Mouse (Mus musculus): ENCODE results near the gene Xaf1.

Gene Xaf1

GRCm38 (mm10) chr11:72301334-72301733 is at the start of gene Xaf1:
Gene Xaf1 (plus strand): TSS chr11:72301629.
- DNase-seq (ENCODE audit: low spot score in 2 of 2), result no peak

- no peak for DNase-seq (ENCODE audit: low spot score in 2 of 2)
Measured at GRCm38 (mm10) chr11:72255629-72256028, 45.8 kb upstream of the Xaf1 start.

GRCm38 (mm10) chr11:72256441-72256840 is 45.0 kb upstream of the Xaf1 start:
- DNase-seq (ENCODE audit: low spot score in 2 of 2), result no peak

GRCm38 (mm10) chr11:72265483-72265882 is 35.9 kb upstream of the Xaf1 start:
- peak in 1 of 2 experiments; percentile 12 for DNase-seq (ENCODE audit: low spot score in 2 of 2)

- DNase-seq (ENCODE audit: low spot score in 2 of 2), result peak in 1 of 2 experiments; percentile 74
Measured at GRCm38 (mm10) chr11:72266207-72266959, 35.0 kb upstream of the Xaf1 start.

DNA sequence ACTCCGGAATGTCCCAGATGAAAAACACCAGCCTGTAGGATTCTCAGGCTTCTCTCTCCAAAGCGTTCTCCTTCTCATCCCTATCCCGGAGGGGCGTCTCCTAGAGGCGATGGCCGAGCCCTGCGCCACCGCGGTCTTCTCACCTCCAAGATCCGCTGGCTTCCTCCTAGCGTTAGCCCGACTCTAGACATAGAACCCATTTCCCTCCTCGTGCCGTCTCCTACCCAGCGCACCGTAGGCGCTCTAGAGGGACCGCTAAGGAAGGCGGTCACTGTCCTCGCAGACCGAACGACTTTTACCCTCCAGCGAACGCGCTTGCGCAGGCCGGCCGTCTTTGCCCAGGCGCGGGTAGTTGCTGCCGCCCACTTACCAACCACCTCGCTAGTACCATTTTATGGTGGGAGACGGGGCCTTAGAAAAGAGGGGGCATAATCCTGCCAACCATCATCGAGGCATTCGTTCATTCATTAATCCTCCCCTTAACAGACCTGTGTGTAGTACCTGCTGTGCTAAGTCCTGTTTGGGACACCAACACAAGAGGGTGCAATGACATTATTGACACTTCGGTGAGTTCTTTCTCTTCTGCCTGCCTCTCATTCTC is 34.4 kb upstream of the Xaf1 start, which contains the start of gene Slc13a5:
TSS of gene Slc13a5 (minus strand) at position 263 of the 601 bp plus-strand sequence.
- no peak for DNase-seq (ENCODE audit: low spot score in 2 of 2)

DNA sequence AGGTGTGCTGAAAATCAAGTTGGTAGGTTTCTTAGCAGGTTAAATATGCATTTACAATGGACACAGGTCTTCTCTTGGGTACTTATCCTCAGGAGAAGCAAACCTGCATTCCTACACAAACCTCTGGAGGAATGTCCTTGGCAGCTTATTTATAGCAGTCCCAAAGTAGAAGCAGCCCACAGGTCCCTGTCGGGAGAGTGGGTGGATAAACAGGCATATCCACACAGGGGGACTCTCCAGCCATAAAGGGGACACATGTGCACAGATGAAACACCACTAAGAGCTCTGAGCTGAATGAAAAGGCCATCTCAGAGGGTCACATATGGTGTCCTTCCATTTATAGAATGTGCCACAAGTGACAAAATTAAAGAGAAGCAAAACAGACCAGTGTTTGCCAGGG is 29.7 kb upstream of the Xaf1 start:
- no peak for DNase-seq (ENCODE audit: low spot score in 2 of 2)

- no peak for DNase-seq (ENCODE audit: low spot score in 2 of 2)
Measured at GRCm38 (mm10) chr11:72273341-72273740, 28.1 kb upstream of the Xaf1 start.

- DNase-seq (ENCODE audit: low spot score in 2 of 2), result no peak
Measured at GRCm38 (mm10) chr11:72281143-72281851, 20.1 kb upstream of the Xaf1 start.

DNA sequence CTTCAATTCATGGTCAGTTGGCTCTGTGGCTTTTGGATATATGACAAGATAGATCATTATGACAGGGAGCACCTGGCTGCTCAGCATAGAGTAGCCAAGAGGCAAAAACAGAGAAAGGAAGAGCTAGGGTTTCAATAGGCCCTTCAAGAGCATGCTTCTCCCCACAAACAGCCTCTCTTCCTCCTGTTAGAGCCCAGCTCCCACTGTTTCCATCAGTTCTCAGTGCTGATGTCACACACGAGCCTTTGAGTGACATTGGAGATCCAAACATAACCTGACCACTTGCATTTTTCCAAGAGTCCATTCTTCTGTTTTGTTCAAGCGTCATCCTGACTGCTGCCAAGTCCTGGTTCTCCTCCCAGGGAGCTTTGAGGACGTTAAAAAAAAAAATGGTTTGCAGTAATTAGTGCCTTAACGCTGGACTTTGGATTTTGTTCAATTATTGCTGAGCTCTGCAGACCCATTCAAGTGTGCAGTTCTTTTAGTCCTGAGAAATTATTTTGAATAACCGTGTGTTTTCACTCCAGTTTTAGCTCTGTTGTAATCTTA is 19.5 kb upstream of the Xaf1 start:
- DNase-seq (ENCODE audit: low spot score in 2 of 2), result no peak

GRCm38 (mm10) chr11:72283486-72284224 is 17.8 kb upstream of the Xaf1 start:
- DNase-seq (ENCODE audit: low spot score in 2 of 2), result no peak

- no peak for DNase-seq (ENCODE audit: low spot score in 2 of 2)
Measured at GRCm38 (mm10) chr11:72284532-72285182, 16.8 kb upstream of the Xaf1 start.

DNA sequence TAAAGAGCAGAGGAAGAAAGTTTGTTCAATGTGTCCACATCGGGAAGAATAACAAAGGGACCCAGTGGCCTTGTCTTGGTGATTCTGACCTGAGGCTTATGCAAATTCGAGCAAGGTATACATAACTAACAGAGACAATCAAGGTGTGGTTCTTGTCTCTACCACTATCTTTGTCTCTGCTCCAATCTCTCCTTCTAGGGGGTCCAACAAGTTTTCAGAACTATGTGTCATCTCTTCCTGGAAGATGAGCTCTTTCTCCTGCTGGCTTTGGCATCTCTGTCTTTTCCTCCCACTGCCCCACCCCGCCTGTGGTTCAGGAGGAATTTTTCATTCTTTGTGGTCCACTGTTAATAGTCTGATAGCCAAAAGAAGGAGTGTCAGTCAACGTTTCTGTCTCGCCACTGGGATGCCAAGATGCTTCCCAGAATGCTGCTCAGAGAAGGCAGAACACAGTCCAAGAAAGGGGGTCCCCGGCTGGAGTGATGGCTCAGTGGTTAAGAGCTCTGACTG is 15.4 kb upstream of the Xaf1 start:
- DNase-seq (ENCODE audit: low spot score in 2 of 2), result no peak

DNA sequence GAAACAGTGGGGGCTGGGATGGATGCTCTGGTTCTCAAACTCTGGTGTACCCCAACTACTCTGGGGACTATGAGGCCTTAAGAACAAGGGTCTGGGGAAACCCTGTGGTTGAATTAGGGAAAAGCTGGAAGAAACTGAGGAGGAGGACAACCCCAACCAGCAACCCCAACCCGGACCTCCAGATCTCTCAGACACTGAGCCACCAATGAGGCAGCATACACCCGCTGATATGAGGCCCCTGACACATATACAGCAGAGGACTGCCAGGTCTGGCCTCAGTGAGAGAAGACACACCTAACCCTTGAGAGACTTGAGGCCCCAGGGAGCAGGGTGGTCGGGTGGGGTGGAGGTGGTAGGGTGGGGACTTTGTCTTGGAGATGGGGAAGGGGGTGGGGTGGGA is 14.8 kb upstream of the Xaf1 start:
- DNase-seq (ENCODE audit: low spot score in 2 of 2), result no peak

DNA sequence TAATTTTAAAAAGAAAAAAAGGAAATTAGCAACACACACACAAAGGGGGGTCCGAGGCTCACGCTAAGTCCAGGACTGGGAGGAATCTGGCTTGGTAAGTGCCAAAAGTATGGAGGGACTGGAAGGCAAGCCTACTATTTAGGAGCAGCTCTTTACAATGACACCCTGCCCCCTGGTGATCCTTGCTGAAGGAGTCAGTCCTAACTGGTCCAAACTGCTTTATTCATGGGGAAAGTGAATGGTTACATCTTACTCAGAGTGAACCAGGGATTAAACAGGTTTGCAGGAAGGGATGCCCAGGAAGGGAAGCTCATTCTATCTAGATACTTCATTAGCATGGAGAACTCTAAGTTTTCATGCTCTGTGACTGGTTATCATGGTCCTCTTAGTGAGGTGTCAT is 14.3 kb upstream of the Xaf1 start:
- no peak for DNase-seq (ENCODE audit: low spot score in 2 of 2)

DNA sequence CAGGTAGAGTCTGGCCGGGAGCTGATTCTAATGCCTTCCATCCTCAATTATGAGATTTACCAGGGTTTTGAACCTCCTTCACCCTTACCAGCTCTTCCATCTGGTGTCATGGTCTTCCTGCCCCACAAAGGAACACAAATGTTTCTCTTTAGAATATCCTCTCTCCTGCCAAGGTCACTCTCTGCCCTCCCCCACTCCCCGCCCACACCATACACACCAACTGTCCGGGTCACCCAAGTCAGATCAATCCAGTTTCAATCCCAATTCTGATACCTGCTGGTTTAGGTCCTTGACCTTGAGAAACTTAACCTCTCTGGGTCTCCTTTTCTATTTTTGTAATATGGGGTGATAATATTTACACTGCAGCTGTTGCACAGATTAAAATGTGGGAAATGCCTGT is 13.9 kb upstream of the Xaf1 start:
- no peak for DNase-seq (ENCODE audit: low spot score in 2 of 2)

DNA sequence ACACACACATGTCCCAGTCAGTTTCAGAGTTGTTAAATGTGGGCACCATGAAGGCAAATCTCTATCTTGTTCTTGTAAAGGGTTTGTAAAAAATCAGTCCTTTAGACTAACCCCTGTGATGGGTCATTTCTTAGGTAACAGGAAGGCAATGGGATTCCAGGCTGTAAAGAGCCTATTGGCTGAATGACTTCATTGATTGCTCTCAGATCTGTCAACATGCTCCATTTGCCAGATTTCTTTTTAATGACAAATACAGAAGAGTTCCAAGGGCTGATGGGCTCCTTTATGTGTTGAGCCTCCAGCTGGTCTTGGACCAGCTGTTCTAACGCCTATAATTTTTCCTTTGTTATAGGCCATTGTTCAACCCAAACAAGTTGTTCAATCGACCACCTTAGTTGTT is 8.3 kb upstream of the Xaf1 start:
- no peak for DNase-seq (ENCODE audit: low spot score in 2 of 2)

- peak in 1 of 2 experiments; percentile 32 for DNase-seq (ENCODE audit: low spot score in 2 of 2)
Measured at GRCm38 (mm10) chr11:72302230-72302629, 801 bp downstream of the Xaf1 start.

GRCm38 (mm10) chr11:72307461-72307860 is 6.0 kb downstream of the Xaf1 start:
- DNase-seq (ENCODE audit: low spot score in 2 of 2), result no peak

- no peak for DNase-seq (ENCODE audit: low spot score in 2 of 2)
Measured at GRCm38 (mm10) chr11:72308982-72309381, 7.6 kb downstream of the Xaf1 start.

DNA sequence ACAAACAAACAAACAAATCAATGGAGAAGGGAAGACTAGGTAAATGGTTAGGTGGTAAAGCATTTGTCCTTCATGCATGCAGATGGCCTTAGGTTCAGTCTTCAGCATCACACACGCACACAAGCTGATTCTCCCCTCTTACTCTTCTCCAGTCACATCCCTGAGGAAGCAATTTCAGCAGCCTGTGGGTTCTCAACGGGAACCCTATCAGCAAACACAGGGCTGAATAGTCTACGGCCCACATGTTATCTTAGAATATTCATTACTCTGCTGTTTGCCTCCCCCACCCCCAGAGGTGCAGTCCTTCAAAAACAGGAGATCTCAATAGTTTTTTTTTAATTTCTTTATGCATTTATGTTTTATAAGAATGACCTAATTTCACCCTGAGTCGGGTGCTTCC is 9.1 kb downstream of the Xaf1 start:
- DNase-seq (ENCODE audit: low spot score in 2 of 2), result no peak

Data from cerebellum, postnatal 4 days (tissue).